Mouse (Mus musculus): ENCODE results near the gene Myo18b.

DNA sequence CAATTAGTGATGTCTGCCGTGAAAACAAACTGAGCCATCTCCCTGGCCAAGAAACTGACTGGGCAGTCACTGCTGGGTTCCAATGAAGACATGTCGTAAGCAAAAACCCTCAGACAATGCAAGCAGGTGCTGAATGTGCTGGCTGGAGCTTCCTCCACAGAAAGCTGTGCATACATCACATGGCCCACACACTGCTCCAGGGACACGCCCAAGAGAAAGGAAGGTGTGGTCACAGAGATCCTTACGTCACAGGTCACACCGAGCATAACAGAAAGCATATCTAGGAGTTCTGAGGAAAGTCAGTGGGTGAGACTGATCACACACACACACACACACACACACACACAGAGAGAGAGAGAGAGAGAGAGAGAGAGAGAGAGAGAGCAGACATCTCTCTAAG is 27.5 kb downstream of the Myo18b start:
- TF ChIP-seq POLR2A (IDR thresholded peaks at IDR 0.05; ENCODE audit: low read depth, low read length) (no peak), CTCF (IDR thresholded peaks at IDR 0.05; ENCODE audit: borderline replicate concordance, insufficient read depth, low read length) (no peak)

Measured in embryonic fibroblast, embryonic 13.5 days (primary cell).